Mouse (Mus musculus) gastrocnemius, postnatal 25 days (tissue): Measurements from ENCODE around the gene Bcas3. TPM values are rescaled to one million over a fixed set of nuclear protein-coding genes. Genes with fewer than 3 reads are reported as not detected.

Experiments used
- DNase-seq: peaks from one replicate; pipeline ENCODE4 v3.0.0; 2022
- total RNA-seq, 2 experiments: library from RNA; stranded (reverse); gene quantifications; 1 replicate in 1 of 2; 2 replicates in 1 of 2; pipeline ENCODE4 v1.2.3; 2021

Bcas3 gene
- total RNA-seq, 2 experiments from 2014 or later, result 30.1 to 31.5 TPM

DNA sequence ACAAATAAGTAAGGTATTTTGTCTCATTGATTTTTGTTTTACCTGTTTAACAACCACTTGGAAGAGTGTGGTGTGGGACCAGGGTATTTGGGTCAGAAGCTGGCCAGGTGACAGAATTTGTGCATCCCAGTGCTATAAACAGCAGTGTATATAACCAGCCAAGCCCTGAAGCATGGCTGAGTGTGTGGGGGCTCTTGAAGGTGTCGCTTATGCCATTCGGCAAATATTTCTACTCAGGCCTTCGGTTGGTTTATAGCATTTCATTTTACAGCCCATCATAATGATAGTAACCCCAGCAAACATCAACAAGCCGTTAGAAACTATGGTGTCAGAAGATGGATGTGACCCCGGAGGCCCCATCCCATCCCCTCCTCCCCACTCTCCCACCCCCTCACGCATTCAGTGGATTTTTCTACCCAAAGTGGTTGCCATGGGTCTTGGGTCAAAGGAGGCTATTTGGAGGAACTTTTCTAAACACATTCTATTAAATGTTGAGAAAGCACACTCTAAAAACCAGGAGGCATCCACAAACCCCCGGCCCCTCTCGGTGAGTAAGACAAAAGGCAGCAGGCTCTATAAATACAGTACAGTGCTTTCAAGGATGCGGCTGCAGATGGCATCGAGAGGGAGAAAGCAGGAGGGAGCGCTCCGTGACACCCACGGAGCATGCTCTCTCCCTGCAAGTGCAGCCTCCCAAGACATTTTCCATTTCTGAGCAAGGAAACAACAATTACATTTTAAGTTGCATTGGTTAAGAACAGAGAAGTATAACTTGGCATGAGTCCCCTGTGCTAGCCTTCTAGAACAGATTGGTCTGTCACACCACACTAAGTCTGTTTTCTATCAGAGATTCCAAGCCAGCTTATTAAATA lies 401.9 kb downstream of the Bcas3 start:
- DNase-seq, result no peak

DNA sequence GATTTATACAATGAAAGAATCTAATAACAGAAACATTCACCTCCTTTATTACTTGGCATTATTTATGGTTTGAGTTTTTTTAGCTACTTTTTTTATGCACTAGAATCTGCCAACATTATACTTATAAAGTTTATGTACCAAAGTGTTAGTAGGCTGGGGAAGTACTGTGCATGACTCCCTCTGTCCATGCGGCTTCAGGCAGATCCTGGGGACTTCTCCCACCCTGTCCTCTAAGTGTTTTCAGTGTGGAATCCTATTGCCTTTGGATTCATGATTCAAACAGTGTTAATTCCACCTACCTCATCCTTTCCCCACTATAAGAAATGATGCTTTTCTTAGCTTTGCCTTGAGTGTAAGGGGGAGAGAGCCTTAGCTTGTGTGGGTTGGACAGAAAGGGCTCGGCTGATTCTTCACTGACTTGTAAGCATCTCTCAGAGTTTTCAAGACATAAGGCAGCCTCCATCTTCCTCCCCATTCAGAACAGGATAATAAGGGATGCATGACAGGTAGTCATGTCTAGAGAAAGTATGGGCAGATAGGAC lies 402.6 kb downstream of the Bcas3 start:
- DNase-seq, result no peak

DNA sequence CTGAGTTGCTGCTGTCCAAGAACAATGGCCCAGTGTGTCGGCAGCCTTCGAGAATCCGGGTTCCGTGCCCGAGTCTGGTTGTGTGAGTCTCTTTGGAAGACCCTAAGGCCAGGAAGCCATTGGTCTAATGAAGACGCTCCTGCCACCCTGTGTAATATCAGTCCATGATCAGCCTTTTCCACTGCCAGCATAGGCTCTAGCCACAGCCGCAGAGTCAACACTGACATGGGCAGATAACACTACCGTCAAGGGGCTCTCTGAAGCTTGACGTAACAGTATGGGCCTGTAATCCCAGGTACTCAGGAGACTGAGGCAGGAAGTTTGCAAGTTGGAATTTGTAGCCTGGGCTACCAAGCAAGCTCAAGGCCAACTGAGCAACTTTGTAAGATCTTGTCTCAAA lies 405.9 kb downstream of the Bcas3 start:
- DNase-seq, result no peak

DNA sequence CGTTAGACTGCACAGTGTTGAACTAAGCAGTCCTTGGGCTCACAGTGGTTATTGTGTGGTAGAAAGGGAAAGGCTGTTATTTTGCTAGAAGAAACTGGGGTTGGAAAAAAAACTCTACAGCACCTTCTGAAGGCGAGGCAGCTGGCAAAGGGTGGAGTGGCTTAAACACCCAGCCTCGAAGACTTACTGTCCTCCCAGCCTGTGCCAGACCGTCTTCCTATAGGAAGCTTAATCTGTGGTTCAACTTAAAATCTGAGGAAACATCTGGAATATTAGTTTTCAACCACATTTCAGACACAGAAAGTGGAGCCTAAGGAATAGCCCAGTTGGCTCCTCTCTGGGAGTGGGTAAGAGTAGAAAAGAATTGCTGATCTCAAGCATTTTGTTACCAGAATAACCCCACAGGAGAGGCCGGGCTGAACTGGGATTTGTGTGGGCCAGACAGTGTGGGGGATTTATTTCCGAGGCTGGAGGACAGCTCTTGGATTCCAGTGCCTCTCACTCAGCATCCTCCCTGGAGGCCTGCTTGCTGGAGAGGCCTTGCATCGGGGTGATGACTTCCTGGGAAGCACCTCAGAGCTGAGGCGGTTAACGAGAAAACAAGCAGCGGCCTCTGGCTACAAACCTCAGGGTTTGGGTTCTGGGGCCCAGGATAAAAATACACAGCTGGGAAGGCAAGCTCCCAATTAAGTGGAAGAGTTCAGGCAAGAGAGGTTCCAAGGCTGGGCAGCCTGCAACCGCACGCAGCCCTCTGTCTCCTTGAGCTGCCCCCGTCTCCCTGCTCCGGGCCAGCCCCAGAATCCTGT lies 406.9 kb downstream of the Bcas3 start:
- DNase-seq, result peak; percentile 82

DNA sequence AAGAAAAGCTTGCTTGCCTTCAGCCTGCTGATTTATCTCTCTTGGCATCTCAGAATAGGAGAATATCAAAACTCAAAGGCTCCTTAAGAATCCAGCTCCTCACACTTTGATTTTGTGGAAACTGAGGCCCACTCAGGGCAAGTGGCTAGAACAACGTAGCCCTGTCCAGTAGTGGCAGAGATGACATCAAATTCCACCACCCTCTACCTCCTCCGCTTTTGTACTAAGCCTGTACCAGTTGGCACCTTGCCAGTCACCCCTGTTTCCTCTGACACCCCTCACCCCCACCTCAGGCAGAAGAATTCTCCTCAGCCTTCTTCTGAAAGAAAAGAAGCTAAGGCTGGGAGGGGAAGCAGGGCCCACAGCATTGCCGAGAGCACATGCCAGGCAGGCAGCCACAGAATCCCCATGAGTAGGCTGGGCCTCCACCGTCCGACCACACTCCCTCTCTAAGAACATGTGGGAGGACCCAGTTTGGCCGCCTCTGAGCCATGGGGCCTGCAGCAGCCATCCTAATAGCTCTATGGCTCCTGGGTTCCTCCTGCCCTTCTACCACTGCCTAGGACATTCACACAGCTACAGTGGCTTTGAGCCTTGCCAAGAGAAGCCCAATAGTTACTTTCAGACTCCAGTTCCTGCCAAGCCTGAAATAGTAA lies 407.6 kb downstream of the Bcas3 start:
- peak; percentile 80 for DNase-seq

DNA sequence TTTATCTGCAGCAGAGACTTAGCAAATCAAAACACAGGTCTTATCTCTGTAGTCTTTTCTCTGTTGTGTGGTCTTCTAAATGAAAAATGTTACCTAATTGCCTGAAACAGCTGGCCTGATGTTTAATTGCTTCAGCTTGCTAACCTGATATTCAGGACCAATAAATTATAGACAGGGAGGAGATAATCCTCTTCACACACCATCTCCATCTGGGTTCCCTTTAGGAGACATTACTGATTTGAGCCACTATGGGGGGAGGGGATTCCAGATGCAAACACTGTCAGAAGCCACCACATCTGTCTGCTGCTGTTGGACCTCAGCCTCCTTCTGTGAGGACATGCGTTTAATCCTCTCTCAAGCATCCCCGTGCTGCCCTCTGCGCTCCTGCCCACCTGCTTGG lies 408.2 kb downstream of the Bcas3 start:
- no peak for DNase-seq

DNA sequence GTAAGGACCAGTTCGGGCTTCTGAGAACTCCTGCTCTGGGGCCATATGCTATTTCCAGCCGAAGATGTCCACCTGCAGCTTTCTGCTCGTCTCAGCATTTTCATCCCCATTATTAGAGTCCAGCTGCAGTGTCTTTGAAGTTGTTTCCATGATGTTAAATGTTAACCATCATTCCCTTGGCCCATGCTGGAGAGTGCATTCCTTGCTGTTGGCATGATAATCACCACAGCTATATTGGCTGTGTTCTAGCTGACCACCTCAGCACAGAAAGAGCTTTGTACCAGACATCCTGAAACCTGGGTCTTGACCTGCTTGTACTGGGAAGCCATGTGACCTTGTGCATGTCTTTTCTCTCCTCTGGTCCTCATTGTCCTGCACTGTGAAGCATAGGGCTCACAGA lies 410.7 kb downstream of the Bcas3 start:
- DNase-seq, result no peak

DNA sequence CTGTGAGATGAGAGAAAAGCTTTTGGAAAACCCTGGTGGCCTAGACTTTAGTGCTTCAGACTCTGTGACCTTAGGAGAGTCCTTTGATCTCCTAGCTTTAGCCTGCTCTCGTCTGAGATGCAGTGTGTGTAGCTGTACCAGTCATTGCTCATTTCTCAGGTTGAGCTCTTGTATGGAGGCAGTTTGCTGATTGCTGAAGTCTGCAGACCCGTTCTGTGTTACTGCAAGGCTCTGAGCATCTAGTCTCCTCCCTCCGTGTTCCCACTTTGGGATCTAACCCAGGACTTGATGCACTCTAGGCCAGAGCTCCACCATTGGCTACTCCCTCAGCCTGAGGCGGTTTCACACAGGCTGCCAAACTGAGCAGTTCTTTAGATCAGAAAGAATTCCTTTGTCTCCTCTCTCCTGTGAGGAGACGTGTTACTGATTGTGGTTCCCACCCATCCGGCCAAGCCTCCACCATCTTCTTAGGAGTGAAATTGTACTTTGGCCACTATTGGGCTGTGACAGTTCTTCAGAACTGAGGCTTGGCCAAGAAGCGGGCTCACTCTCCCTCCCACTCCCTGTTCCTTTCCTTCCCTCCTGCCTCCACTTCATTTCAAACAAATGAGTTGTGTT lies 413.2 kb downstream of the Bcas3 start:
- peak; percentile 32 for DNase-seq

DNA sequence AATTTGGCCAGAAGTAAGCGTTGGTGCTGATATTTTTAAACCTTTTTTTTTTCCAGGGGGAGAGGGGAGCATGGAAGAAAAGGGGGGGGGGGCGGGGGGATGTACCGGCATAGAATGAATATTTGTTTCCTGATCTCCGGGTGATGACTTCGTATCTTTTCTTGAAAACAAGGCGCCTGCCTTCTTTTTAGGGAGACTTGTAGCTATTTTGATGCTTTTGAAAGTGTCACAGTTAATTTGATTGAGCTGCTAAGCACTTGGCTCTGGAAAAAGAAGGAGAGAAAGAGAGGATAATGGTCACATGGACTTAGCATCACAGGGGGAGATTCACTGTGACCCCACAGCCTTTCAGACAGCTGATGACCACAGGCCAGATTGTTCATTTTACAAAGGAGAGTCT lies 413.8 kb downstream of the Bcas3 start:
- no peak for DNase-seq

DNA sequence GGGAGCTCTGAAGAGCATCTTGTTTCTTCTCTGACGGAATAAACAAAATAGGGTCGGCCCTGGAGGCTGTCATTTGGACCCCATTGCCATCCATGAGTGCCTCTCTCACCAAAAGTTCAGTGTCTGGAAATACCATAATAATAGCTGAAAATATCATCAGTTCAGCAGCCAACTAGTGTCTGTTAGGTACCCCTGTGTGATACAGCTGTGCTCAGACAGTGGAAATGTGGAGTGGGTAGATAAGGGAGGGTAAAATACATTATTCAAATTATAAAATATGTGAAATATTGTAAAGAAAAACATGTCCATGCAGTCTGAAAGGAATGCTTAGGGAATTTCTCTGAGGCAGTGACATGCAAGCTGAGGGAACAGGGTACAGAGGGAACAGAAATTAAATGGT lies 416.8 kb downstream of the Bcas3 start:
- DNase-seq, result no peak

DNA sequence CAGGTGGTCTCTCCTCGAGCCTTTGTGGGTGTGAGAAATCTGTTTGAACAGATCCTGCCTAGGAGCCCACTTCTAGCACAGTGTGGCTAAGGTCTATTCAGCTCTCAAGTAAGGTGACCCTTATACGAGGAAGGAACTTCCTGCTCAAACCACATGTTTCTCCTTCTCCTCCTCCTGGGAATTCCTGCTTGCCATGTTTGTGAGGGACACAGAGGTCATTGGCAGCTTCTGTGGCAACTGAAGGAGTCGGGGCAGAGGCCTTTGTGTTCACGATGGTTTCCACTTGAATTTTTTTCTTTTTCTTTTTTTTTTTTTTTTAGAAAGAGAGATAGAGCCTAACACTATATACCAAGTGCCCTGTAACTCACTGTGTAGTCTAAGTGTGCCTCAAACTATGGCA lies 420.4 kb downstream of the Bcas3 start:
- DNase-seq, result no peak

DNA sequence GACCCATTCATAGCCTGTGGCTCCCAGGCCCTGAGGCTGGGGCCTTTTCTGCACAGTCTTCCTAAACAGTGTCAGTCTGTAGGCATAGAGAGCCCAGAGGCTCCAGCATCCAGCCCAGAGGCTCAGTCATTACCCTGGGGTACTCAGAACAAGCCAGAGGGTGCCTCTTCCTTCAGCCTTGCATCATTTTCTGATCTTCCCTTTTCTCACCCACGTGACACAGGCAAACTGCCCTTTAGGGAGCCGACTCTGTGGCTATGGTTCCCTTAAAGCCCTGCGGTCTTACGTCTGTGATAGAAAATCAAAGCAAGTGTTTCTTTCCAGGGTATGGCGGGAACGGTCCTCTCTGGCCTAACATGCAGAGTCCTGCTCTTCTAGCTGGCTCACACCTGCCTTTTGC lies 421.7 kb downstream of the Bcas3 start:
- no peak for DNase-seq

DNA sequence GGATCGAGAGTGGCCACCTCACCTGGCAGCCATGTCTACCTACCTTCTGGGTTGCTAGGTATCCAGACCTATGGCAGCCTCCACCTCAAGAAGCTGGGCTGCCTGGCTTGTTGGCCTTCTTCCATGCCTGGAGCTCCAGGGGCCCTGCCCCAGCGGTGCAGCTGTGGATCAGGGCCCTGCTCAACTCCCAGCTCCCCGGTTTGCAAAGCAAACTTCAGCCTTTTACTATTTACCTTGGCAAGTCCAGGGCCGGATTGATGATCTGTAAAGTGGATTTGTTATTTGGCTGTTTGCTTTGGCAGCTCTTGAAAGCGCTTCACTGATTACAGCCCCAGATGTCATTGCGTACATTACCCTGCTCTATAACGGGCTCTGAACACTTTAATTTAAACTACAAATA lies 422.5 kb downstream of the Bcas3 start:
- DNase-seq, result peak; percentile 25

DNA sequence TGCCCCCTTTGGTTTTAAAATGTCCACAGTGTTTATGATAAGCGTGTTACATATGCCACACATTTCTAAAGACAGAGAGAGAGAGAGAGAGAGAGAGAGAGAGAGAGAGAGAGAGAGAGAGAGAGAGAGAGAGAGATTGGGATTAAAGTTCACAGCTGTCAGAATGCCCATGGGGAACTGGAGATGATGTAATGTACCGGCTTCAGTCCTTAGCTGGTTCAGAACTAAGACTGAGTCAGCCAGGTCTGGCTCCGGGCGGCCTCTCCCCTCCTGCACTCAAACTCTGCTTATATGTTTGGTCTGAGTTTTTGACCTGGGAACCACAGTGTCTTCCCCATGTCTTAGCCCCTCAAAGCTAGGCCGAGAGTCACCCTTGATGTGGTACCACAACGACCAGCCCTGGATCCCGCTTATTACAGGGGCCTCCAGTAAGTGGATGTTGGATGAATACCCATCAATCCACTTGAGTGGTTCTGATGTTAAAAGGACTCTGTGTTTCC lies 423.9 kb downstream of the Bcas3 start:
- DNase-seq, result no peak

DNA sequence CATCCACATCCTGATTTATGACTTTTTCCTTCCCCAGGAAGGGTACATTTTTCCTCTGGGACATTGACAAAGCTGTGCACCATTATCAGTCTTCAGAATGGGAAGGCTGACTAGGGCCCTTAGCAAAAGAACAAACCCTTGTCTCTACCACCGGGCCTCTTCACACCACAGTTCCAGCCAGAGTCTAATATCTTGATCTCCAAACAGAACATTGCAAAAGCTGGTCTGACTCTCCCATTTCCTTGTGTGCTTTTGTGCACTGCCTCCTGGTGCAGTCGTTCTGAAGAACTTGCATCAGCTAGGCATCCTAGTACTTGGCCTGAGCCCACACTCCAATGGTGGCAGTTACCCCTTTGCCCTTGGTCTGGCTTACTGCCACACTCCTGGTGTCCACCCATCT lies 425.0 kb downstream of the Bcas3 start:
- no peak for DNase-seq

DNA sequence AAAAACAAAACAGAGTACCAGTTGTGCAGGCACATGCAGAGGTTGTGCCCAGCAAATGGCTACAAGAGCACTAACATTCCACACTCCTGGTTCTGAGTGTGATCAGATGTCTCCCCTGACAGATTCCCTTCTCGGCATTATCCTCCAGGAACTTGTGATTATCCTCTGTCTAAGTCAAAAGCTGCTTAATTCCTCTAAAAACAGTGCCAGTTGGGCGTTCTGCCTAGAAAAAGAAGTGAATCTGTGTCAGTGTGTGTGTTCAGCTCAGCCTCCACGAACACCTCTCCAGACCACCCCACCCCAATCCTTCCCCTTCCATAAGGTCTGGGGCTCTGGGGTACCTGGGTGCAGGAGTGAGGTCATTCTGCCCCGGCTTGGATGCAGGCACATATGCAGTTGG lies 427.3 kb downstream of the Bcas3 start:
- DNase-seq, result no peak

DNA sequence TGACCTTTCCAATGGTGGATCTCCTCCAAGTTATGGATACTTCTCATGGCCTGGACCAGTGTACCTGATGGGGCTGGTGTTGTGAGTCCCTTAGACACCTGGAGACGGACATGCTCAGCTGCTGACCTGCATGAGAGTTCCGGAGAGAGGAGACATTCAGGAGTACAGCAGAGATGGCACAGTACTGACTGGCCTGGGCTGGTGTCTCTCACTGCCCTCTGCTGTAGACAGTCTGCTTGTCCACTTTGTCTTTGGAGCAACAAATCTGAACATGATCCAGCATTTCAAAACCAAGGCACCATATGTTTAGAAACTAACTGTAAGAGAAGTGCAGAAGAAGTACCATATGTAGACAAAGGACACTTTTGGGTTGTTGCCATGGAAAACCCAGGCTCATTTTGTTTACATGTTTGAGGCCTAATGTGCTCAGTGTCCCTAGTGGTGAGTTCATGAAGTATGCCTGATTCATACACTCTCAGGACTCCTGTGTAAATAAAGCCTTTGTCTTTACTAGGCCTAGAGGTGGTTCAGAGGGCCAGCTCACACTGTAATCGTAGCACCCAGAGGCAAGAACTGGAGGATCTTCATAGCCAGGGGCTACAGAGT lies 433.2 kb downstream of the Bcas3 start:
- DNase-seq, result no peak

DNA sequence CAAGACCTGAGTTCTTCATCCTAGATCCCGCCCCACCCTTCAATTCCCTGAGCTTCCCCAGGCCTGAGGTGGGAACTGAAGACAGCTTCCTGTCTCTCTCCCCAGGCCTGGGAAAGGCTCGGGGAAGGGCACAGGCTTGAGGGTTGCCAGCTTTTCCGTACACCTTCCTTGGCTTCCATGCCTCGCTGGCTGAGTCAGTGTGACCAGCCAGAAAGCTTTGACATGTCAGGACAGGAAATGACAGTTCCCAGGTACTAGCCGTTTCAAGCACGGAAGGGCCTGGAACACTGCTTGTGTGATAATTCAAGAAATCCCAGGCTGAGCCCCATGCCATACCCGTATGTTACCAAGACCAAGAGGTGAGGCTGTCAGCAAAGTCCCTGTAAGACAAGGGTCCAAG lies 436.8 kb downstream of the Bcas3 start:
- no peak for DNase-seq

DNA sequence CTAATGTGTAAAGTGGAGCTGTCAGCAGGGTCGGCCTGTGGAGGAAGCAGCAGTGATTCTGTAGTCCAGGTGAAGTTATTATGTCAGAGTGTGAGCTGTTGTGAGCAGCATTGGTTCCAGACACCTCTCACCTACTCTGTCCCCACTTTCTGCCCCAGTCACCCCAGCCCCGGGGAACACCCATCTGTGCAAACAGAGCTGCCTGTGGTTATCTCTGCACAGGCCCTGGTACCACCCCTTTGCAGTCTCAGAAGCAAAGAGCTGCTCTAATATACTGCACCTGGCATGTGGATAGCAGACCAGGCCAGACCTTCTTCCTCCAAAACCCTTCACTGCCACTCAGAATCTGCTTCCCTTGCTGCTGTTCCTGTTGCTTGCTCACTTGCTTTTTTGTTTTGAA lies 437.3 kb downstream of the Bcas3 start:
- DNase-seq, result no peak

DNA sequence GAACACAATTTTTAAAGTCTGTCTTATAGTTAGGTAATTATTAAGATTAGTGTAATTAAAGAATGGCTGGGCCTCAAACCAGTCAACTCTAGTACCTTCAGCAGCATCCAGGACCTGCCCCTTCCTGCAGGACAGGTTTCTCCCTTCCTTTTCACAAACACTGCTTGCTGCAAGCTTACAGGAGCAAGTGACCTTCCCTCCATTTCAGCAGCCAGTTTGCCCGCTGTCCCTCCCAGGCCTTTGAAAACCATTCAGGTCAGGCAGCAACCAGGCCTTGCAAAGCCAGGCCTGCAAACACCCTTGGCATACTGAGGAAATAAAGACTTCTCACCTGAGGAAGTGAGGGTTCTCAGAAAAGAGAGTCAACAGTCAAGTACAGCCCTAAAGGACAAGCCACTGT lies 438.2 kb downstream of the Bcas3 start:
- DNase-seq, result no peak

DNA sequence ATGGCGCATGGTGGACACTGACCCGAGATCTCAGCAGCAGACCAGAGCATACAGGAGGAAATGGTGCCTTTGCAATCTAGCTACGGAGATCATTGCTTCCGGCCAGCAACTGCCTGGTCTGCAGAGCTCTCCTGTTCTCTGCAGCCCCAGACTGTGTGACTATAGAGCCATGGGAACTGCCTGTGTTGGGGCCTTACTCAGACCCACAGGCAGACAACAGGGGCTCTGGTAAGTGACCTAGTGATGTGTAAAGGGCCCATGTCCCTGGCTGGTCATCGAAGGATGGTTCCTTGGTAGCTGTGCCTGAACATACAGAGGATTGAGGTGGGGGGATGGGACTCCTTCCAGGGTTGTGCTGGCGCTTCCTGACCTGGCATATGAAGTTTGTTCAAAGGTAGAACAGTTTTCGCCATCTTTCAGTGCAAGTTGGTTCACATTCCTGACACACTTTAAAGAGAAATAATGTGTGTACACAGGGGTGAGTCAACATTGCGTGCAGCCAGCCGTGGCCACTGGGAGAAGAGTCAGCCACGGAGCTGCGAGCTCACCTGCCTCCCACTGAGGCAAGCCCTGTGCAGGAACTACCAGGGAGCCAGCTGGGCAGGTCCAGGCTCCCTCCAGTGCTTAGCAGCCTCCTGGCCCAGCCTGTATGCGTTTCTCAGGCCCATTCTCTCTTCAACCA lies 439.7 kb downstream of the Bcas3 start:
- no peak for DNase-seq
